Mouse (Mus musculus) C2C12 (cell line): ENCODE results near the gene Sipa1l3.

Experiments
- CEBPB ChIP-seq: IDR thresholded peaks from one replicate; pipeline ENCODE4 v1.6.1; 2011; ENCODE audit warnings: low read depth, mild to moderate bottlenecking, control low read depth, moderate library complexity
- CTCF ChIP-seq: IDR thresholded peaks from one replicate; pipeline ENCODE4 v1.5.1; 2011; ENCODE audit not compliant: control insufficient read depth, insufficient read depth, insufficient read length
- FOSL1 ChIP-seq: IDR thresholded peaks from one replicate; pipeline ENCODE4 v1.8.0; 2011; ENCODE audit warnings: mild to moderate bottlenecking, low read length; ENCODE audit not compliant: poor library complexity, insufficient read depth, severe bottlenecking
- MAX ChIP-seq: IDR thresholded peaks from one replicate; pipeline ENCODE4 v1.6.1; 2011; ENCODE audit warnings: mild to moderate bottlenecking, control low read depth
- MYOD1 ChIP-seq: IDR thresholded peaks from one replicate; pipeline ENCODE4 v1.6.1; 2011; ENCODE audit warnings: low read depth; ENCODE audit not compliant: control insufficient read depth, insufficient read length
- MYOG ChIP-seq: IDR thresholded peaks from one replicate; pipeline ENCODE4 v1.6.1; 2011; ENCODE audit not compliant: control insufficient read depth, insufficient read length; ENCODE audit errors: extremely low read depth
- USF1 ChIP-seq: IDR thresholded peaks from one replicate; pipeline ENCODE4 v1.6.1; 2011; ENCODE audit warnings: low read depth, mild to moderate bottlenecking, control low read depth, moderate library complexity

- no peak for TF ChIP-seq CTCF
- no peak for TF ChIP-seq MYOG
- TF ChIP-seq USF1 = no peak
- TF ChIP-seq FOSL1 = no peak
- no peak for TF ChIP-seq MYOD1
- no peak for TF ChIP-seq MAX
- TF ChIP-seq CEBPB = no peak
These were observed 172.2 kb downstream of the Sipa1l3 start for GRCm38 (mm10) chr7:29346212-29346611.
